Mouse (Mus musculus) ES-E14 (cell line): ENCODE results near the gene Rexo2. TPM values are rescaled to one million over a fixed set of nuclear protein-coding genes. Genes with fewer than 3 reads are reported as not detected.

ENCODE experiments used
- DNase-seq: peaks from one replicate; pipeline ENCODE4 v3.0.0-alpha.2; 2013; ENCODE audit warnings: low read depth, low spot score
- H3K27ac ChIP-seq: 2 replicates; pipeline ENCODE4 v1.5.1; 2012; ENCODE audit warnings: low read depth, mild to moderate bottlenecking, low read length, moderate library complexity, mixed read lengths; ENCODE audit not compliant: poor library complexity, insufficient read depth, severe bottlenecking
- H3K36me3 ChIP-seq: 2 replicates; pipeline ENCODE4 v1.6.1; 2012; ENCODE audit warnings: mild to moderate bottlenecking, low read length, moderate library complexity, mixed read lengths; ENCODE audit not compliant: control insufficient read depth, poor library complexity, insufficient read depth, severe bottlenecking
- H3K4me1 ChIP-seq, 2 experiments: fragments of 150-350 bp in 1 of 2; sonication (generic) in 1 of 2; 2 replicates each; pipeline ENCODE4 v1.6.1; 2012; ENCODE audit warnings: low read length in 2 of 2, mild to moderate bottlenecking in 1 of 2, mixed read lengths in 1 of 2; ENCODE audit not compliant: control insufficient read depth in 2 of 2, insufficient read depth in 2 of 2, poor library complexity in 1 of 2
- H3K4me3 ChIP-seq, 2 experiments: fragments of 150-350 bp in 1 of 2; sonication (generic) in 1 of 2; 2 replicates each; pipeline ENCODE4 v1.5.1; 2012; ENCODE audit warnings: low read length in 2 of 2, low read depth in 1 of 2, mild to moderate bottlenecking in 1 of 2, mixed read lengths in 1 of 2; ENCODE audit not compliant: insufficient read depth in 1 of 2, poor library complexity in 1 of 2, severe bottlenecking in 1 of 2
- H3K9ac ChIP-seq: 2 replicates; pipeline ENCODE4 v1.6.1; 2012; ENCODE audit warnings: low read depth, mild to moderate bottlenecking, low read length, mixed read lengths; ENCODE audit not compliant: poor library complexity, insufficient read depth, severe bottlenecking
- H3K9me3 ChIP-seq: fragments of 150-350 bp; sonication (generic); 2 replicates; pipeline ENCODE4 v1.6.1; 2012; ENCODE audit warnings: low read depth, mild to moderate bottlenecking, low read length; ENCODE audit not compliant: control insufficient read depth, insufficient read depth
- CHD2 ChIP-seq: IDR thresholded peaks from 2 replicates; pipeline ENCODE4 v1.6.1; 2014; ENCODE audit warnings: mild to moderate bottlenecking, low read depth, low read length, inconsistent platforms
- HCFC1 ChIP-seq: IDR thresholded peaks from 2 replicates; pipeline ENCODE4 v1.6.1; 2012; ENCODE audit warnings: low read length, inconsistent platforms, borderline replicate concordance; ENCODE audit not compliant: insufficient read depth
- MAFK ChIP-seq: IDR thresholded peaks from 2 replicates; pipeline ENCODE4 v1.6.1; 2014; ENCODE audit warnings: mild to moderate bottlenecking, low read depth, low read length, inconsistent platforms; ENCODE audit not compliant: insufficient read depth
- ZC3H11A ChIP-seq: IDR thresholded peaks from 2 replicates; pipeline ENCODE4 v1.6.1; 2012; ENCODE audit warnings: low read depth, mild to moderate bottlenecking, inconsistent platforms, low read length, borderline replicate concordance
- ZNF384 ChIP-seq: IDR thresholded peaks from 2 replicates; pipeline ENCODE4 v1.6.1; 2012; ENCODE audit warnings: low read depth, low read length, inconsistent platforms
- in situ Hi-C, 2 experiments: fragments of 600-800 bp; cut with MboI; formaldehyde crosslinking; loops; one replicate each; pipeline ENCODE4 v1.15.1; 2025; ENCODE audit warnings: low sequenced_read_pairs in 2 of 2, inconsistent platforms in 1 of 2; ENCODE audit not compliant: unreplicated experiment in 2 of 2
- total RNA-seq: library from RNA; depleted of rRNA; stranded (reverse); fragments of 300-350 nt; gene quantifications from 2 replicates; pipeline ENCODE4 v1.2.3, GENCODE M21; 2012; rRNA removed

The Rexo2 gene
- total RNA-seq, 1 experiment = 64.7 TPM

DNA sequence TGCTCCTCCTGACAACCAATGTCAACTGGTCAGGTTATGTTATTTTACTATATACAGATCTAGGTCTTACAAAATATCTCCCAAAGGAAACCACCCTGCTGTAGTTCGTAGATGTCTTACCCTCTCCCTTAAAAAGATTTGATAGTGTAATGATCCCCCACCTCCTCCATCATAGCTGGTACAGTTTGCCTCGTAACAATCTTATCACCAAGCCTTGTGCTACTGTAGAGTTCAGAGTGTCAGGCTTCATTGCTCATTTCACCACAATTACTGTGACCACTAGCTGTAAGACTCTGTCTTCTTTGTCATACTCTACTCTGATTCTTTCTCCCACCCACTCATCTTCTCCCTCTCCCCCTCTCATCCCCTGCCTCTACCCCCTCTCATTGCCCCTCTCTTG, 59.4 kb downstream of the Rexo2 start:
- no peak for DNase-seq
- Histone ChIP-seq H3K9ac (no peak overlapping the region), H3K9me3 (no peaks in the 10 kb centered on the region), H3K4me1 (no peaks in the 10 kb centered on the region), H3K4me3 (no peak overlapping the region), H3K36me3 (no peaks in the 10 kb centered on the region), H3K27ac (no peak overlapping the region)
- TF ChIP-seq HCFC1 (no peak), ZC3H11A (no peak), ZNF384 (no peak)
- in situ Hi-C loops = no loop called here

DNA sequence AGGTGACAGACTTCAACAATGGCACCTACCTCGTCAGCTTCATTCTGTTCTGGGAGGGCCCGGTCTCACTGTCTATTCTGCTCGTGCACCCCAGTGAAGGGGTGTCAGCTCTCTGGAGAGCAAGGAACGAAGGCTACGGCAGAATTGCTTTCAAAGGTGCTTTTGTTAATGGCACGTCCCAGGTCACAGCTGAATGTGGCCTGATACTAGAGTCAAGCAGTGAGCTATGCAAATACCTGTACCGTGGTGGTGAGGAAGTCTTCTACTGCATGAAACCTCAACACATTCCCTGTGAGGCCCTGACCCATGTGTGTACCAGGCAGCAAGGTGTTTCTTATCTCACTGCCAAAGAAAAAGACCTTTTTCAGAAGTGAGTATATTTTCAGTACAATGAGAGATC, 60.0 kb downstream of the Rexo2 start:
- Histone ChIP-seq H3K9ac (no peak overlapping the region), H3K9me3 (no peaks in the 10 kb centered on the region), H3K4me1 (no peaks in the 10 kb centered on the region), H3K27ac (no peak overlapping the region), H3K4me3 (no peak overlapping the region), H3K36me3 (no peaks in the 10 kb centered on the region)
- no peak for TF ChIP-seq CHD2
- DNase-seq = no peak
- in situ Hi-C loops = no loop called here

DNA sequence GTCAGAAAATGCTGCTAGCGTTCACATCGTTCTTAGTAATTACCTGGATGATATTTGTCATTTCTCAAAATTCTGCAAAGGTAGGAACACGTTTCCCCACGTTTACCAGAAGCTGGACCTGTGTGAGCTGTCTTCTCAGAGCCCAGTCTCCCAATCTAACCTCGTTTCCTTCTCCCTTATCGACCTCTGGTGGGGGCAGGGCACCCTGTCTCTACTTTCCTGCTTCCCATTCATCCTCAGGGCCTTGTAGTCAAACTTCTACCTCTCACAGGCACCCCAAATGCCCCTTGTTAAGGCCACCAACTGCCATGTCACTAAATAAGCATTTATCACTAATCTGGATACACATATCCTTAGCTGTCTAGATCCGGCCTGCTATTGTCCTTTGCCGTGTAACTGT, 61.6 kb downstream of the Rexo2 start:
- H3K9me3 ChIP-seq = no peaks in the 10 kb centered on the region
- no peaks in the 10 kb centered on the region for H3K36me3 ChIP-seq
- TF ChIP-seq HCFC1 (no peak), ZC3H11A (no peak), ZNF384 (no peak), CHD2 (no peak), MAFK (no peak)
- no peak overlapping the region for H3K9ac ChIP-seq
- no peak for DNase-seq
- no peak overlapping the region for H3K4me3 ChIP-seq
- no peaks in the 10 kb centered on the region for H3K4me1 ChIP-seq
- in situ Hi-C loops = no loop called here
- H3K27ac ChIP-seq = no peak overlapping the region

Other genes starting within 250 kb of the Rexo2 start
- gene Nxpe2, start 127.2 kb downstream of the Rexo2 start, total RNA-seq = 0.13 TPM in 1 of 2 replicates, not detected in the other
- gene Rbm7, start 14.7 kb upstream of the Rexo2 start, total RNA-seq = 29.9 and 40.0 TPM in 2 replicates
- gene Gm5617, start 14.8 kb upstream of the Rexo2 start, total RNA-seq = 21.9 and 32.5 TPM in 2 replicates
- 0.31 TPM in 1 of 2 replicates, not detected in the other for gene Nnmt, start 124.5 kb upstream of the Rexo2 start, total RNA-seq